Mouse (Mus musculus) C2C12 (cell line): ENCODE results near the gene Nle1.

Experiments used
- CEBPB ChIP-seq: IDR thresholded peaks from one replicate; pipeline ENCODE4 v1.6.1; 2011; ENCODE audit warnings: low read depth, mild to moderate bottlenecking, control low read depth, moderate library complexity
- CTCF ChIP-seq: IDR thresholded peaks from one replicate; pipeline ENCODE4 v1.5.1; 2011; ENCODE audit not compliant: control insufficient read depth, insufficient read depth, insufficient read length
- FOSL1 ChIP-seq: IDR thresholded peaks from one replicate; pipeline ENCODE4 v1.8.0; 2011; ENCODE audit warnings: mild to moderate bottlenecking, low read length; ENCODE audit not compliant: poor library complexity, insufficient read depth, severe bottlenecking
- MAX ChIP-seq: IDR thresholded peaks from one replicate; pipeline ENCODE4 v1.6.1; 2011; ENCODE audit warnings: mild to moderate bottlenecking, control low read depth
- MYOD1 ChIP-seq: IDR thresholded peaks from one replicate; pipeline ENCODE4 v1.6.1; 2011; ENCODE audit warnings: low read depth; ENCODE audit not compliant: control insufficient read depth, insufficient read length
- MYOG ChIP-seq: IDR thresholded peaks from one replicate; pipeline ENCODE4 v1.6.1; 2011; ENCODE audit not compliant: control insufficient read depth, insufficient read length; ENCODE audit errors: extremely low read depth
- USF1 ChIP-seq: IDR thresholded peaks from one replicate; pipeline ENCODE4 v1.6.1; 2011; ENCODE audit warnings: low read depth, mild to moderate bottlenecking, control low read depth, moderate library complexity

DNA sequence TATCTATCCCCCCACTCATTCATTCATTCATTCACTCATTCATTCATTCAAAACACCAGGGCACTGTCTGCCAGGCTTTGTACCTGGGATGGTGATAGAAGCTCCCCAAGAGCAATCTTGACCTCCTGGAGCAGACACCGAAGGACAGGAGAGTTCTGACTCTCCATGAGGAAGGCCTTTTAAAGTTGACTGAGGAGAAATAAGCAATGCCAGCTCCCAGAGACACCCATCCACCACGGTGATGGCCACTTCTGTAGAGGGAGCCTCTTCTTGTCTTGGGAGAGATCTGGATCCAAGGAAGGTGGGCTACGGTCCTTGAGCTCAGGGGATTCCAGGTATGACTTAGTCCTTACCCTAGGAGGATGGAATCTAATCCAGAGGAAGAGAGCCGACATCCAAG is 2.0 kb upstream of the Nle1 start, which contains the start of gene Unc45b:
- TF ChIP-seq CTCF, result no peak
- no peak for TF ChIP-seq MAX
- no peak for TF ChIP-seq CEBPB
- TF ChIP-seq MYOG, result no peak
- TF ChIP-seq MYOD1, result no peak
- TF ChIP-seq USF1, result no peak
- TF ChIP-seq FOSL1, result no peak
